Mouse (Mus musculus): Measurements from ENCODE around the gene Emp1. TPM values are rescaled to one million over a fixed set of nuclear protein-coding genes. Genes with fewer than 3 reads are reported as not detected.

Gene Emp1
- polyA plus RNA-seq (2015; fragmentation: Nextera tagmentation; extraction: Ambion mirVana): 98.7 and 115 TPM in 2 replicates

DNA sequence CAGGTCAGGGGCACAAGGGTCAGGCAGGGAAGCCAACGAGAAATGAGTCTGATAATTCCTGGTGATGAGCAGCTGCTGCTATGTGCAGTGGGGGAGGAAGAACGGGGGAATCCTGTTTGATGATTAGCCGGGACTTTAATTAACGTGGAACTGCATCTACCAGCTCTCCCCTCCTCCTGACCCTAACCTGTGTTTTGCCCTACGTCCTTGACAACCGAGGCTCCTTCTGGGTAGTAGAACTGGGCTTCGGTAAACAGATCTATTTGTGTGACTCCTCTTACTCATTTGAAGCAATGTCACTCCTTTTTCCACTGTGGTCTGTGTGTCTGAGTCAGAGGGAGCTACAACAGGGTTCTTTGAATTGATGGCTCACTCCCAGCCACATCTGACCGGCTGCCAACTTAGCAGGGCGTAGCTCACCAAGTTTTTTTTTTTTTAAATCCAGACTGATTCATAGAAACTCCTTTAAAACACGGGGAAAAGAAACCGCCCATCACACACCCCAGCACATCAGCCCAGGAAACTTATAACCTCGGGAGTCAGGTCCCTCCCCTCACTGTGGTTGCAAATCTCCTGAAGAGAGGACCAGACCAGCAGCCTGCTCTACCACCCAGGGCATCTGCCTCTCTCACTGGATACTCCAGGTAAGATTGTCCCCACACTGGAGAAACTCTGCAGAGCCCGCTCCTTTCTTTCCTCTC, at the start of gene Emp1:
TSS of gene Emp1 (plus strand) at position 87 of the 701 bp plus-strand sequence.

Other genes with a start within 250 kb of the Emp1 start
- 0.12 TPM in 1 of 2 replicates, not detected in the other for gene Gprc5d, start 244.3 kb upstream of the Emp1 start, polyA plus RNA-seq (2015; fragmentation: Nextera tagmentation; extraction: Ambion mirVana)
- gene Fam234b, start 164.6 kb upstream of the Emp1 start, polyA plus RNA-seq (2015; fragmentation: Nextera tagmentation; extraction: Ambion mirVana): 3.9 and 4.3 TPM in 2 replicates
- 17.8 and 21.6 TPM in 2 replicates for gene Hebp1, start 164.5 kb upstream of the Emp1 start, polyA plus RNA-seq (2015; fragmentation: Nextera tagmentation; extraction: Ambion mirVana)
- gene Gsg1, start 108.2 kb upstream of the Emp1 start, polyA plus RNA-seq (2015; fragmentation: Nextera tagmentation; extraction: Ambion mirVana): 0.39 and 0.53 TPM in 2 replicates
- gene Pbp2, start 52.1 kb upstream of the Emp1 start, polyA plus RNA-seq (2015; fragmentation: Nextera tagmentation; extraction: Ambion mirVana): 1.1 and 1.7 TPM in 2 replicates

Measured in urinary bladder, postnatal 0 days (tissue).